Mouse (Mus musculus): ENCODE measurements around the gene Tmem120a. TPM values are rescaled to one million over a fixed set of nuclear protein-coding genes. Genes with fewer than 3 reads are reported as not detected.

Tmem120a gene
- total RNA-seq, 2 experiments from 2014 or later: 0.58 to 8.7 TPM

DNA sequence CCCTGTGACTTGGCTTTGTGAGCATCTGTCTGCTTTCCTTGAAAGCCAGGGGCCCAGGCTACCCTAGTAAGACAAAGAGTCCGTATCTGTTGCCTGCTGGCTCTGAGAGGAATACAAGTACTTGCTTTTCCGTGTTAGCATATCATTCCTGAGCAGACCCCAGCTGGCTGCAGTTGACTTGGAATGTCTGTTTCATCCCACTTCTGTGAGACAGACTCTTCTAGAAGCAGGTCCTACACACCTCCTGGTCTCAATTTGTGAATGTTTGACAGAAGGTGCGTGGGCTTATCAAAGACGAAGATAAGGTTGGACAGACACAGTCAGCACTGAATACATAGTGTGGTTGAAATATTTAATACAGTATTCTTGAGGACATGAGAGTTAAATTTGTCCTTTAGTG is 31.4 kb downstream of the Tmem120a start:
- no peak for ATAC-seq (replicated peaks; ENCODE audit: low FRiP score, poor library complexity, severe bottlenecking)

DNA sequence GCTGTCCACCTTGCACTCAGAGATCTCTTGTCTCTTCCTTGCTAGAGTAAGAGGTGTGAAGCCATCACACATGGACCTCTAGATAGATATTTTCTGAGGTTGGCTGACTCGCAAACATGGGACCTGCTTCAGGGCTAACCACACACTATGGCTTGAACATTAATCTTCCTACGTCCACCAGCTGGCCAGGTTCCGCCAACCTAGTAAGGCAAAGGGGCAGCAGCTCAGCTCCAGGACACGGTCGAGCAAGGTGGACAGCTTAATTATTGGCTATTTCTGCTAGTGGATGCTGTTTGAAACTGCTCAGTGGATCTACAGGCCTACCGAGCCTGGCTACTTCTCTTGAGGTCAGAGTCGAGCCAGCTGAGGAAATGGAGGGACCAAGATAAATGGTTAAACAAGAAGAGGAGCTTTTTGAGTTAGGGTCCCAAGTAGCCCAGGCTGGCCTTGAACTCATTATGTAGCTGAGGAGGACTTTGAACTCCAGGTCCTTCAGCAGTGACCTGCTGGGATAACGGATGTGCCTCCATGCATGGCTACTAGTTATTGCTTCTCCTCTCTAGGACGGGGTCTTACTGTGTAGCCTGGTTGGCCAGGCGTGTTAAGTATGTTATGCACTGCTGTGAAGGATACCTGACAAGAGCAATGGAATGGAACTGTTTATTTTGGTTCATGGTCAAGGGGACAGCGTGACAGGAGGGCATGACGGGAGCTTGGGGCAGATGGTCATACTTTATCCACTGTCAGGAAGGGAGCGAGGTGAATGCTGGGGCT is 32.5 kb downstream of the Tmem120a start:
- no peak for ATAC-seq (replicated peaks; ENCODE audit: low FRiP score, poor library complexity, severe bottlenecking)

DNA sequence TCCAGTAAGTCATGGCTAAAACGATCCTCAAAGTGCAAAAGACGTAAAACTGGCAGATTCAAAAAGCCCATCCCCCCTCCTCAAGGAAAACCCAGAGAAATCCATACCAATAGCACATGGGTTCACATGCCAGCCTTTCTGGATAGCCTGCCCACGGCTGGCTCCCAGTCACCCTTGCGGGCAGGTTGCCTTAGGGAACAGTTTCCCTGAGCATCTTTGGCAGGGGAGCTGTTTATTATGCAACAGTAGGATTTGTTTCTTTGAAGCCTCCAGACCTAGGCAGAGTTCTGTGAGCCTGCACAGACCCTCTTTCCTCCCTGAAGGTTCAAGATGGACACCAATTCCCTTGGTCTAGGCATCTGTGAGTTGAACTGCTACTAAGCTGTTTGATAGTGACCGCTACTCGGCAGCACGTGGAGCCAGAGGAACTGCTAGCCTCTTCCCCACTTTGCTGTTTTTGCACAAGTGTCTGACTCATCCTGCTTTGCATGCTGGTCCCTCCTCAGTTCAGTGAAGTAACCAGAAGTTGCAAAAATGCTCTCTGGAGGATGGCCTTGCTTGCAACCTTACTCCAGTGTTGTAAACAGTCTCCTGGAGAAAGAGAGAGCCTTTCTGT is 33.5 kb downstream of the Tmem120a start:
- ATAC-seq (replicated peaks; ENCODE audit: low FRiP score, poor library complexity, severe bottlenecking): no peak

DNA sequence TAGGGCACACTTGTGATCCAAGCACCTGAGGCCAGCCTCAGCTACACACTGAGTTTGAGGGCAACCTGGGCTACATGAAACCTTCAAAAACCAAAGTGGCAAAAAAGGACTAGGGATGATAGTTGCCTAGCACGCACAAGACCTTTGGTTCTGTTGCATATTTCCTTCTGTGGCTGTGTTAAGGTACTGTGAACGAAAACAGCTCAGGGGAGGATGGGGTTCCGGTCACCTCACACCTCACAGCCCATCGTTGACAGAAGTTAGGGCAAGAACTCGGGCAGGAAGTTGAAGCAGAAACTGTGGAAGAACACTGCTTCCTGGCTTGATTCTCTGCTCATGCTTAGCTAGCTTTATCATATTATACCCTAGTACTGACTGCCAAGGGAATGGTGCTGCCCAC is 34.5 kb downstream of the Tmem120a start:
- no peak for ATAC-seq (replicated peaks; ENCODE audit: low FRiP score, poor library complexity, severe bottlenecking)

DNA sequence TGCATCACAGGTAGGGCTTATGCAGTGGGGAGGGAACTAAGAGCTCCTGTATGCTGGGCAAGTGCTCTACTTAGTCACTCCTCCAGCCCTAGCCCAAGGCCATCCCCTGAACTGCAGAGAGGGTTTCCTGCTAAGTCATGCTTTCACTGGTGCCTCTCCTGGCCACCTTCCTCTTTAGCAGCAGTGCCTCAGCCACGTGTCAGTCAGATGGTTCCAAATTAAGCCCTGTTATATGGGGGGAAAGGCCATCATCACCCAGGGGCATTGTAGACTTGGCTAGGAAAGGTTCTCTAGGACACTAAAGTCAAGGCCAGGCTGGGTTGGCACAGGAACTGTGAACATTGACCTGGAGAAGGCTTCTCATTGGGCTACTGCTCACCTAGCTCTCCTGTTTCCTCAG is 36.4 kb downstream of the Tmem120a start:
- no peak for ATAC-seq (replicated peaks; ENCODE audit: low FRiP score, poor library complexity, severe bottlenecking)

DNA sequence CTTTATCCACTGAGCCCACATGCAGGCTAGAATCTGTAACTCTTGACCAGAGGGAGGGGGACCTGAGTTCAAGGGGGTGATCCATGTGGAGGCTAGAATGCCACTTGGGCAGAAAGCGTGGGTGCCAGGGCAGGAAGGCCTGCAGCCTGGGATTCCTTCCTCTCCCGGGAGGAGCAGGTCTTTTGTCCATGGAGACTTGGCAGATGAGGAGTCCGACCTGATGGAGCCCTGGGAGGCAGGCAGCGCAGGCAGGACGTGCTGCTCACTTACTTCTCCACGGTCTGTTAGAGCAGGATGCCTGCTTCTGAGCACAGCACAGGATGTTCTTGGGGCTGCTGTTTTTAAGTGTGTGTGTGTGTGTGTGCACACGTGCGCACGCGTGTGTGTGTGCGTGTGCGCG is 37.2 kb downstream of the Tmem120a start:
- ATAC-seq (replicated peaks; ENCODE audit: low FRiP score, poor library complexity, severe bottlenecking): no peak

DNA sequence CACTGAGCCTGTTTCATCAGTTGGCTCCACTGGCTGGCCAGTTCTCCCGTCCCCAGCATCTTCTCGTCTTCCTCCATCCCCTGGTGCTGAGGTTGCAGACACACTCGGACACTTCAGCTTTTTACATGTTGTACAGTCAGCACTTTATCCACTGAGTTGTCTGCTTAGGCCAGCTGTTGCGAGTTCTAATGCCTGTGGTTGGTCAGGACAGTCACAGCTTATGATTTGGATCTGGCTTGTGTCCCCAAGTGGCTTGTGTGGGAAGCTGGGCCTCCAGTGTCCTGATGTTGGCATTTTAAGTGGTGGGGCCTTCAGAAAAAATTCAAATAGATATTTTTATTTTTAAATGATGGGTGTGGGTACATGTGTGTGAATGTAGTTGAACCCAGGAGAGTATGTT is 38.9 kb downstream of the Tmem120a start:
- no peak for ATAC-seq (replicated peaks; ENCODE audit: low FRiP score, poor library complexity, severe bottlenecking)

DNA sequence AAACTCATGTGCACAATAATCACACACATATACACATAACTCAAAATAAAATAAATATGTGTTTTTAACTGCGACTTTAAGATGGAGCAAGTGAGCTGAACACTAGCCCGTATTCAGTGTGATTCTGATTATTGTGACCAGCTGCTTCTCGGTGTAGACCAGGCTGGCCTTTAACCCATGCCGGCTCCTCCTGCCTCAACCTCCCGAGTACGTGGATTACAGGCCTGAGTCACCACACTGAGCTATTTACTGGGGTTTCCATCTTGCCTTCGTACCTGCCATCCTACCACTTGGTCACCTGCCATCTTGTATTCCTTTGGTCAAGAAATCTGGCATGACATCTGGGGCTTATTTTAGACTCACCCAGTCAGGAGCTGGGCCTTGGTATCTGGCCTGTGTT is 40.8 kb downstream of the Tmem120a start:
- ATAC-seq (replicated peaks; ENCODE audit: low FRiP score, poor library complexity, severe bottlenecking): no peak

DNA sequence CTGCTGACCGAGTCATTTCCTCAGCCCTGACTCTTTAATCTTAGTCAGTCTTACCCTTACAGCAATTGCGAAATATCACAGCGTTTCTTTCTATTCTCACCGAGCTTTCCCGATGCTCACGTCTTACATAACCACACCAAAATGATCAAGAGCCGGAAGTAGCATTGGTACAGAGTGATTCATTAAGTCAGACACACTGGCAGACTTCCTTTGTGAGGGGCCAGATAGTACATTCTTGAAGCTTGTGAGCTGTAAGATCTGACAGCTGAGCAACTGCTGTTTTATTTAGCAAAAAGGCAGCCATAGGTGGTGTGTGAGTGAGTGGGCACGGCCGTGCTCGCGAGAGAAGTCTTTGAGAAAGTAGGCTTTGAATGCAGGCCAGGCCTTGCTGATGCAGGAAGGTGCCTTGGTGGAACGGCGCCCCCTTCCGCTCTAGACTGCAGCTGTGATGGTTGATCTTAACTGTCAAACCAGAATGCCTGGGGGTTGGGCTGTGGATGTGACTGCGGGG is 41.5 kb downstream of the Tmem120a start:
- no peak for ATAC-seq (replicated peaks; ENCODE audit: low FRiP score, poor library complexity, severe bottlenecking)

DNA sequence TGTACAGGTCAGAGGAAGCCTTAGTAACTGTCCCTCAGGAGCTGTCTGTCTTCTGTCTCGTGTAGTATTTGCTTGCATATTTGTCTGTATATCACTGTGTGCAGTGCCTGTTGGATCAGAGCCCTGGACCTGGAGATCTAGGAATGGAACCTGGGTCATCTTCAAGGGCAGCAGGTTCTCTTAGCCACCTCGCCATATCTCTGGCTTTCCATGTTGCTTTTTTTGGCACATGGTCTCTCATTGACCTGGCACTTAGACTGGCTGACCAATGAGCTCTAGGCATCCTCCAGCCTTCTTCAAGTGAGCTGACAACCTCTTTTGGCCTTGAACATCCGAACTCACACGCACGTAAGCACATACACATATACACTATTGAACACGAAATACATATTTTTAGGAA is 42.1 kb downstream of the Tmem120a start:
- ATAC-seq (replicated peaks; ENCODE audit: low FRiP score, poor library complexity, severe bottlenecking): no peak

DNA sequence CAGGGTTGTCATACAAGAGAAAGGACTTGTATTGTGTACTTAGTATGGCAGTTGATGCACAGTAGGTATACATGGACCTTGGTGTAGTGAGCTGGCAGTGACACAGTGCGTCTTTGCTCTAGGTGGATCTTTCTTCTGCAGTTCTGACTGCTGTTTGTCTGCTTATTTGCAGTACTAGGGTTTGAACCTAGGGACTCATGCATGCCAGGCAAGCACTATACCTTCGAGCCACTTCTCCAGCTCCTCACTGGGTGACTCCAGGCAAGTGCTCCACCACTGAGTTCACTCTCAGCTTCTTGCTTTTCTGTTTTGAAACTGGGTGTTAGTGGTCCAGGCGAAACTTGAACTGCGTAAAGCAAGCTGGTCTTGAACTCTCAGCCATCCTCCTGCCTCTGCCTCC is 42.6 kb downstream of the Tmem120a start:
- ATAC-seq (replicated peaks; ENCODE audit: low FRiP score, poor library complexity, severe bottlenecking): no peak

DNA sequence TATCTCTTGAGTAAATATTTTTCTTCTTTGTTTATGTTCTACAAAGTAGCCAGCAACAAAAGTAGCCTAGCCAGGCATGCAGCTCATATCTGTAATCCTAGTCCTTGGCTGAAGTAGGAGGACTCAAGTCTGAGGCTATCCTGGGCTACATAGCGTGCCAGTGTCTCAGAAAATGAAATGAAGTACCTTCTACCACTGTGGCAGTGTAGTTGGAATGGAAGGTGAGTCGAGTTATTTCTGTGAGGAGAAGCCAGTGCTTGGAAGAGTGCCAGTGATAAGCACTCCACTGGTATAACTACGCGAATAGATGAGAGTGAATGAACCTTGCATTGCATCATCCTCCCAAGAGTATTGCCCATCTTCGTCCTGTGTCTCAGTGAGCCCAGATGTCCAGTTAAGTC is 46.5 kb downstream of the Tmem120a start:
- ATAC-seq (replicated peaks; ENCODE audit: low FRiP score, poor library complexity, severe bottlenecking): no peak

DNA sequence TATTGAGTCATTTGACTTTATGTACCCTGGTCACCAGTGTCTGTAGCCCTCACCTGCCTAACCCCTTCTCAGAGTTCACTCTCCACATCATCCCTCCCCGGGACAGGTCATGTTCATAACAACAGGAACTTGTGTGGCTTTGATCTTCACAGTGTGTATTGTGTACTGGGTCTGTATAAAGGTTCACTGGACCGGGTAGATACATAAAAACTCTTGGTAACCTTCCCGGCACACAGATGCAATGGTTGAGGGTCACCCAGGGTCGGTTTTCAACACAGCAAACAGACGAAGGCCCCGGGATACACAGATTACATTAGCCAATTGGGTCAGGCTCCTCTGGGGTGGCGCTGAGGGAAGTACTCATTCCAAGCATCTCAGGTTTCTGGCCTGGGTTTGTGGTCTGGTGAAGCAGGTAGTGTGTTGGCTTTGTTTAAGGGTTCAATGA is 48.9 kb downstream of the Tmem120a start:
- no peak for ATAC-seq (replicated peaks; ENCODE audit: low FRiP score, poor library complexity, severe bottlenecking)

DNA sequence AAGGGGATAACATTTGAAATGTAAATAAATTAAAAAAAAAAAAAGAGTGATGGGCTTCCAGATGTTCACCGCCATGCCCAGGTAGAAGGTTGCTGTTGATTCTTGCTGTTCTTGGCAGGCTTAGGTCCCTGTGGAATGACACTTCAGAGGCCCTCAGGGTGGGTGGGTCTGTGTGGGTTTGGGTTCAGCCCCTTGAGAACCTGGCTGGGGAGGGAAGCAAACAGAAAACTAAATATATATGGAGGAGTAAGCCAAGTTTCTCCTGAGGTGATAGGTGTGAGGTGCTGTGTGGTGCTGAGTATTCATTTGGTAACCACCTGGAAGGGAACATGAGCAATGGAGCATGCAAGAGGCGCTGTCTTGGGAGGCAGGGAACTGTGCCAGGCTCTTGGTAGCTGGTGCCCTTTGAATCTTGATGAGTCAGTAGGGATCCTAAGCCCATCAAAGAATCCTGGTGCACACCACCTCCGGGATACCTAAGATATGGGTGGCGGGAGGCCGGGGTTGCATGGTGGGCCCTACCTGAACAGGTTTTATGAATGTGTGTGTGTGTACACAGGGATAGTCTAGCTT is 50.9 kb downstream of the Tmem120a start:
- no peak for ATAC-seq (replicated peaks; ENCODE audit: low FRiP score, poor library complexity, severe bottlenecking)

DNA sequence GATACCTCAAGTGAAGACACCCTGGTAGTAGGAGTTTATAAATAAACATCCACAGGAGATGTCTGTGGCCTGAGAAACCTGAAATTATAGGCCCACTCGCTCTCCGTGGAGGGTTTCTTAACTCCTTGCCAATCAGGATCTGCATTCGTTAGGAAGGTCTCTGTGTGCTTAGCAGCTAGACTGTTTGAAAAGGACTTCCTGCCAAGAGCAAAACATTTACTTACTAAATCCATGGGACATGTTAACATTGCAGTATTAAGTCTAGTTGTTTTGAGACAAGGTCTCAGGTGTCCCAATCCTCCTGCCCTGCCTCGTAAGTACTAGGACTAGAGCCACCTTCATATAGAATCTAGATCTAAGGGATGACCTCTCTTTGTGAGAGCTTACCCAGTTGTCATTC is 53.0 kb downstream of the Tmem120a start:
- ATAC-seq (replicated peaks; ENCODE audit: low FRiP score, poor library complexity, severe bottlenecking): no peak

DNA sequence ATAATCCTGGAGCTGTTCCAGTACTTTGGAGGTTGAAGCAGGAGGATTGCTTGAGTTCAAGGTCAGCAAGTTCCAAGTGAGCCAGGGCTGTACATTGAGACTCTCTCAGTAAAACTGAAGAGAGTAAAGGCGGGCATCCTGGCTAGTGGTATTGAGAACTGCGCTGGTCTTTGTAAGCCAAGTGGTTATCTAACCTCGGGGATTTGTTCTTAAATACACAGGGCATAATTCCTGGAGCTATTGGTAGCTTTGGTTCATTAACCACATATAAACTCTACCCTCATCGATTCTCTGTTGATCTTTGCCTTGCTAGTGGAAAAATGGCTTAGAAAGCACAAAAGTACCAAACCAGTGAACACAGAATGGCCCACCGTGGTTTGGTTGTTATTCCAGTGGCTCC is 53.8 kb downstream of the Tmem120a start:
- ATAC-seq (replicated peaks; ENCODE audit: low FRiP score, poor library complexity, severe bottlenecking): no peak

Other genes with a start within 250 kb of the Tmem120a start
- gene Hip1, start 199.3 kb downstream of the Tmem120a start, total RNA-seq (2015; ENCODE audit: low replicate concordance): 1.2 and 5.0 TPM in 2 replicates
- gene Hip1, start 199.3 kb downstream of the Tmem120a start, total RNA-seq (2017; ENCODE audit: low replicate concordance): 1.3 and 4.9 TPM in 2 replicates
- not detected in 2 replicates for gene Ccl26, start 180.9 kb downstream of the Tmem120a start, total RNA-seq (2015; ENCODE audit: low replicate concordance)
- not detected in 2 replicates for gene Ccl26, start 180.9 kb downstream of the Tmem120a start, total RNA-seq (2017; ENCODE audit: low replicate concordance)
- not detected in 2 replicates for gene Ccl24, start 171.4 kb downstream of the Tmem120a start, total RNA-seq (2015; ENCODE audit: low replicate concordance)
- not detected in 2 replicates for gene Ccl24, start 171.4 kb downstream of the Tmem120a start, total RNA-seq (2017; ENCODE audit: low replicate concordance)
- 9.6 and 9.8 TPM in 2 replicates for gene Rhbdd2, start 111.8 kb downstream of the Tmem120a start, total RNA-seq (2015; ENCODE audit: low replicate concordance)
- 0.28 and 5.1 TPM in 2 replicates for gene Rhbdd2, start 111.8 kb downstream of the Tmem120a start, total RNA-seq (2017; ENCODE audit: low replicate concordance)
- 8.8 and 9.0 TPM in 2 replicates for gene Por, start 74.4 kb downstream of the Tmem120a start, total RNA-seq (2015; ENCODE audit: low replicate concordance)
- 9.9 and 14.5 TPM in 2 replicates for gene Por, start 74.4 kb downstream of the Tmem120a start, total RNA-seq (2017; ENCODE audit: low replicate concordance)
- gene Styxl1, start 33.9 kb upstream of the Tmem120a start, total RNA-seq (2015; ENCODE audit: low replicate concordance): not detected in 2 replicates
- not detected in 2 replicates for gene Styxl1, start 33.9 kb upstream of the Tmem120a start, total RNA-seq (2017; ENCODE audit: low replicate concordance)
- 106 and 152 TPM in 2 replicates for gene Mdh2, start 34.0 kb upstream of the Tmem120a start, total RNA-seq (2015; ENCODE audit: low replicate concordance)
- gene Mdh2, start 34.0 kb upstream of the Tmem120a start, total RNA-seq (2017; ENCODE audit: low replicate concordance): 47.2 and 55.1 TPM in 2 replicates
- gene Srrm3, start 62.4 kb upstream of the Tmem120a start, total RNA-seq (2015; ENCODE audit: low replicate concordance): not detected in 2 replicates
- gene Srrm3, start 62.4 kb upstream of the Tmem120a start, total RNA-seq (2017; ENCODE audit: low replicate concordance): not detected in 2 replicates
- gene Hspb1, start 143.5 kb upstream of the Tmem120a start, total RNA-seq (2015; ENCODE audit: low replicate concordance): not detected in 2 replicates
- not detected in 2 replicates for gene Hspb1, start 143.5 kb upstream of the Tmem120a start, total RNA-seq (2017; ENCODE audit: low replicate concordance)
- gene Ywhag, start 190.2 kb upstream of the Tmem120a start, total RNA-seq (2015; ENCODE audit: low replicate concordance): 14.8 and 40.5 TPM in 2 replicates
- 17.3 and 17.9 TPM in 2 replicates for gene Ywhag, start 190.2 kb upstream of the Tmem120a start, total RNA-seq (2017; ENCODE audit: low replicate concordance)
- gene Ssc4d, start 230.1 kb upstream of the Tmem120a start, total RNA-seq (2015; ENCODE audit: low replicate concordance): 6.0 and 6.3 TPM in 2 replicates
- gene Ssc4d, start 230.1 kb upstream of the Tmem120a start, total RNA-seq (2017; ENCODE audit: low replicate concordance): 0.56 TPM in 1 of 2 replicates, not detected in the other
- not detected in 2 replicates for gene Zp3, start 235.7 kb upstream of the Tmem120a start, total RNA-seq (2015; ENCODE audit: low replicate concordance)
- gene Zp3, start 235.7 kb upstream of the Tmem120a start, total RNA-seq (2017; ENCODE audit: low replicate concordance): not detected in 2 replicates